Mouse (Mus musculus) lung, postnatal 0 days (tissue): ENCODE measurements around the gene Slc39a10.

Experiments
- CTCF ChIP-seq: IDR thresholded peaks from 2 replicates; pipeline ENCODE4 v1.5.1; 2016; ENCODE audit warnings: antibody characterized with exemption, mild to moderate bottlenecking
- EP300 ChIP-seq: IDR thresholded peaks from 2 replicates; pipeline ENCODE4 v1.6.1; 2016; ENCODE audit warnings: antibody characterized with exemption, mild to moderate bottlenecking, control low read depth

DNA sequence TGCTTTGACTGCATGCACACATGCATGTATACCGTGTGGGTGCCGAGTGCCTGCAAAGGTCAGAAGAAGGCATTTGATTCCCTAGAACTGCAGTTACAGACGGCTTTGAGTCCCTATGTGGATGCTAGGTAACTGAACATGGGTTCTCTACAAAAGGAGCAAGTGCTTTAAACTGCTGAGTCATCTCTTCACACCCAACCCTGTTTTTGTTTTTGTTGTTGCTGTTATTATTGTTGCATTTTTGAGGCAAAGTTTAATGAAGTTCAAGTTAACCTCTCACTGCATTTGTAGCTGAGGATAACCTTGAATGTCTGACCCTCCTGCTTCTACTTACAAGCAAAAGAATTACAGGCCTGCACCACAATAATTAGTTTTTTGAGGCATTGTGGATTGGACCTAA is 17.5 kb upstream of the Slc39a10 start:
- TF ChIP-seq EP300, result no peak
- TF ChIP-seq CTCF, result no peak
